Mouse (Mus musculus): Measurements from ENCODE around the gene Rcn3. TPM values are rescaled to one million over a fixed set of nuclear protein-coding genes. Genes with fewer than 3 reads are reported as not detected.
A peak's percentile ranks its signal among the peaks of the same experiment; 100 is the strongest.

Gene Rcn3
- total and polyA plus RNA-seq, 2 experiments from 2014 or later = 24.2 to 31.9 TPM

DNA sequence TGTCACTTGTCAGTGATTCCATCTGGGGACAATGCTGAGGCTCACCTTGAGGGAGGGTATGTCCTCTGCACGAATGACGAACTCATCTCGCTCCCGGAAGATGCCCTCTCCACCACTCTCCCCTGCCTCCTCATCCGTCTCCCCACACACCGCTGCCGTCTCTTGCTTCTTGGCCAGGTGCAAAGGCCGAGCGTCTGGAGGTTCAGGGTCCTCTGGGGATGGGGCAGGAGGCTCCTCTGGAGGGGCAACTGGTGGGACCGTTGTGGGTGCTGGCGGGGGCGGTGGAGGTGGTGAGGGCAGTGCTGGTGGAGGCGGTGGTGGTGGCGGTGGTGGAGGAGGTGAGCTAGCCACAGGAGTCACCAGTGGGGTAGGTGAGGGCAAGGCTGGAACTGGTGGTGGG, 48.7 kb downstream of the Rcn3 start:
- WGBS = 96% methylated on average over 14 of the region's 14 CpGs
- Histone ChIP-seq H3K4me2 (ENCODE audit: low read depth, low read length, poor library complexity, severe bottlenecking) (no peak overlapping the region), H3K27ac (ENCODE audit: low read depth, low read length) (no peak overlapping the region), H3K9ac (replicated peaks; ENCODE audit: low read length, poor library complexity, severe bottlenecking) (no peak overlapping the region), H3K9me3 (ENCODE audit: low read length) (no peaks in the 10 kb centered on the region), H3K27me3 (ENCODE audit: insufficient read depth, low read length) (no peaks in the 10 kb centered on the region), H3K4me3 (ENCODE audit: low read depth, low read length) (no peak overlapping the region), H3K4me1 (ENCODE audit: insufficient read depth, low read length) (no peaks in the 10 kb centered on the region), H3K36me3 (ENCODE audit: insufficient read depth, low read length) (peaks cover 81% of the 10 kb centered on the region)
- DNase-seq (ENCODE audit: low spot score) (no peak), ATAC-seq (ENCODE audit: low FRiP score) (no peak)
- no peak for TF ChIP-seq CTCF (IDR thresholded peaks at IDR 0.05)

DNA sequence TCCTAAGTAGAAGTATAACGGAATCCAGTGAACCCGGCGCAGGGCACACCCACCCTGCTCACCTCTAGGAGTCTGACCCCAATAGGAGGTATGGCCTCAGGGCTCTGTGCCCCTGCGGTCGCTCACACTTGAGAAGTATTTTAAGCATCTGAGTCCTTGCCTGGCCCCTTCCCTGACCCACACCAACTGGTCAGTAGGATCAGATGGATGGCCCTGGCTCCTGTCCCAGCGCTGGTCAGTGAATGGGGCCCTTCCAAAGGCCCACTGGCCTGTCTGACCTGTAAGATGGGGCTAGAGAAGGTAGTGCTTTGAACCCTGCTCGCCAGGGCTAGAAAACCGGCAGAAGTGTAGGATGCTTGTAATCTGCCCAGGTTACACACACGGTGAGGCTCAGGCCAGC, 51.2 kb downstream of the Rcn3 start:
- no peaks in the 10 kb centered on the region for H3K4me1 ChIP-seq (ENCODE audit: insufficient read depth, low read length)
- 93% methylated on average over 9 of the region's 9 CpGs for WGBS

DNA sequence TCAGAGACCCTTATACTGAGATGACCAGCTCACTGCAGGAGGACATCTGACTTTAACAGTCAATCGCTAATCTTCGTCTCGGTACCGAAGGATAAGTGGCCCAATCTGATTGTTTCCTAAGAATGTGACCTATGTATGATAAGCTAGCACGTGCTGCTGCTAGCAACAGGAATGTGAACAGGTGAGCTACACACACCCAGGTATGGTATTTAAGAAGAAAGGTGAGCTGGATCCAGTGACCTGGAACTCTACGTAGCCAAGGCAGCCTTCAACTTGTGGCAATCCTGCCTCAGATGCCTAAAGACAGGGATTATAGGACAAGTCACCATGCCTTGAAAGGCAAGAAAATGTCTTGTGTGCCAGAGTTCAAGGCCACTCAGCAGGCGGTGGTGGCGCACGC, 53.6 kb downstream of the Rcn3 start:
- WGBS = 97% methylated on average over 9 of the region's 9 CpGs
- no peak for TF ChIP-seq CTCF (IDR thresholded peaks at IDR 0.05)

More for the DNA sequence above, 51.2 kb downstream of the Rcn3 start:
- H3K9me3 ChIP-seq (ENCODE audit: low read length) = no peaks in the 10 kb centered on the region
- no peak for ATAC-seq (ENCODE audit: low FRiP score)
- no peak overlapping the region for H3K4me3 ChIP-seq (ENCODE audit: low read depth, low read length)
- H3K27ac ChIP-seq (ENCODE audit: low read depth, low read length) = no peak overlapping the region
- H3K9ac ChIP-seq (replicated peaks; ENCODE audit: low read length, poor library complexity, severe bottlenecking) = 0 out of 2 replicates have a peak overlapping the region, but pooled peaks have one; percentile 24
- no peak for DNase-seq (ENCODE audit: low spot score)
- no peaks in the 10 kb centered on the region for H3K27me3 ChIP-seq (ENCODE audit: insufficient read depth, low read length)
- no peak for TF ChIP-seq CTCF (IDR thresholded peaks at IDR 0.05)
- peaks cover 77% of the 10 kb centered on the region for H3K36me3 ChIP-seq (ENCODE audit: insufficient read depth, low read length)
- H3K4me2 ChIP-seq (ENCODE audit: low read depth, low read length, poor library complexity, severe bottlenecking) = no peak overlapping the region

DNA sequence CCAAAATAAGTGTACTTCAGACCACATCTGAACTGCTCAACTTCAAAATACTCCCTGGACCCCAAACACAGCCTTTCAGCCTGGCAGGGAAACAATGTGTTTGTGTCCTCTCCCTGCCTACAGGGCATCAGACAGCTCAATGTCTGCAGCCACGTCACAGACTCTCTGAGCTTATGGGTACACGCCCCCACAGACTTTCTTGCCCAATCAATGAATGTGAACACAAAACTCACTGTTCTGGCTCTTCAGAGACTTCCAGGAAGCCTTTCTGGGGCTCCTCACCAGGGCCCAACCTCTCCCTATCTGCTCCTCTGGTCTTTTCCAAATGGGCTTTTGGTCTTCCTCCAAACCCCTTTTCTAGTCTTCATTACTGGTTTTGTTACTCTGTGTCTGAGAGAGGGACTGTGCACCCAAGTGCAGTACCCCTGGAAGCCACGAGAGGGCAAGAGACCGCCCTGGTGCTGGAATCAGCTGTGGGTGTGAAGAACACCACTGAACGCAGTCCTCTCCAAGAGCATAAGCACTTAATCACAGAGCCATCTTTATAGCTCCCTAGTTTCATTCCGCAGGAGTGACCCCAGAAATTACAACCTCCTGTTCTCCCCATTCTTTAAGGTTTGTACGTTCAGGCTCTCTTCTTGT, 54.2 kb downstream of the Rcn3 start:
- H3K4me3 ChIP-seq (ENCODE audit: low read depth, low read length) = no peak overlapping the region
- DNase-seq (ENCODE audit: low spot score) = no peak
- no peak overlapping the region for H3K4me2 ChIP-seq (ENCODE audit: low read depth, low read length, poor library complexity, severe bottlenecking)
- ATAC-seq (ENCODE audit: low FRiP score) = no peak
- H3K9me3 ChIP-seq (ENCODE audit: low read length) = no peaks in the 10 kb centered on the region
- H3K36me3 ChIP-seq (ENCODE audit: insufficient read depth, low read length) = peaks cover 86% of the 10 kb centered on the region
- H3K27ac ChIP-seq (ENCODE audit: low read depth, low read length) = no peak overlapping the region
- no peaks in the 10 kb centered on the region for H3K4me1 ChIP-seq (ENCODE audit: insufficient read depth, low read length)
- no peaks in the 10 kb centered on the region for H3K27me3 ChIP-seq (ENCODE audit: insufficient read depth, low read length)
- 69% methylated on average over 7 of the region's 7 CpGs for WGBS
- TF ChIP-seq CTCF (IDR thresholded peaks at IDR 0.05) = peak; percentile 79
- H3K9ac ChIP-seq (replicated peaks; ENCODE audit: low read length, poor library complexity, severe bottlenecking) = no peak overlapping the region

More for the DNA sequence above, 53.6 kb downstream of the Rcn3 start:
- H3K27me3 ChIP-seq (ENCODE audit: insufficient read depth, low read length) = no peaks in the 10 kb centered on the region
- no peak overlapping the region for H3K4me2 ChIP-seq (ENCODE audit: low read depth, low read length, poor library complexity, severe bottlenecking)
- H3K4me1 ChIP-seq (ENCODE audit: insufficient read depth, low read length) = no peaks in the 10 kb centered on the region
- H3K9me3 ChIP-seq (ENCODE audit: low read length) = no peaks in the 10 kb centered on the region
- ATAC-seq (ENCODE audit: low FRiP score) (no peak), DNase-seq (ENCODE audit: low spot score) (no peak)
- H3K9ac ChIP-seq (replicated peaks; ENCODE audit: low read length, poor library complexity, severe bottlenecking) = no peak overlapping the region
- H3K36me3 ChIP-seq (ENCODE audit: insufficient read depth, low read length) = peaks cover 87% of the 10 kb centered on the region
- H3K27ac ChIP-seq (ENCODE audit: low read depth, low read length) = no peak overlapping the region
- H3K4me3 ChIP-seq (ENCODE audit: low read depth, low read length) = no peak overlapping the region

DNA sequence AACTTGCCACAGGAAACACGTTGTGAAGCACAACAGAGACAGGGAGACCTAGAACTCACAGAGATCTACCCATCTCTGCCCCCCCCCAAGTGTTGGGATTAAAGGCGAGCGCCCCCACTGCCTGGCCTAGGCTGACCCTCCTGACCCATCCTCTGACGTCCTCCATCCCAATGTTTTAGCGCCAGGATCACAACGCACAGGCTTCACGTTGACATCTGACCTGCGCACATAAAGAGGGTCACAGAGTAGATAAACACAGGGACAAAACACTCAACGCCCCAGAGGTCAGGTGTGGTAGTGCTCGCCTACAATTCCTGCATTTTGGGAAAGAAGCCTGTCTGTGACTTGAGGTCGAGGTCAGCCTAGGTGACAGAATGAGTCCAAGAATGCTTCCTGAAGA, 55.3 kb downstream of the Rcn3 start:
- WGBS = 90% methylated on average over 11 of the region's 11 CpGs

DNA sequence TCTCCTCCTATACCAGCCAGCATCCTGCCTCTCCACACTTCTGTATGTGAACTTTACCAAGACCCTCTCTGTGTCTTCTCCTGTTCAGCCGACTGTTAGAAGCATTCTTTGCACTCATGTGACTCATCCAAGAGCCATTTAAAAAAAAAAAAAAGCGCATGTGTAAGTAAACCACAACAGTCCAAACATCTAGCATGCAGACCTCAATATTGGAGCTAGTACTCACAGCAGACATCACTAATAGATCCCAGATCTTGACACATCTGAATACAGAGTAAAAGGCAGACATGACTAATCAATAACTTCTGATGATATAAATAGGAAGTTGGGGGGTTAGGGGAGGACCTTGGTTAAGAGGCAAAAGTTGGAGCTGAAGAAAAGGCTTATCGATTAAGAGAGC, 56.4 kb downstream of the Rcn3 start:
- no peak overlapping the region for H3K9ac ChIP-seq (replicated peaks; ENCODE audit: low read length, poor library complexity, severe bottlenecking)
- TF ChIP-seq CTCF (IDR thresholded peaks at IDR 0.05) = no peak
- H3K27me3 ChIP-seq (ENCODE audit: insufficient read depth, low read length) = no peaks in the 10 kb centered on the region
- H3K9me3 ChIP-seq (ENCODE audit: low read length) = no peaks in the 10 kb centered on the region
- H3K4me1 ChIP-seq (ENCODE audit: insufficient read depth, low read length) = no peaks in the 10 kb centered on the region
- H3K4me2 ChIP-seq (ENCODE audit: low read depth, low read length, poor library complexity, severe bottlenecking) = no peak overlapping the region
- peaks cover 82% of the 10 kb centered on the region for H3K36me3 ChIP-seq (ENCODE audit: insufficient read depth, low read length)
- H3K4me3 ChIP-seq (ENCODE audit: low read depth, low read length) = no peak overlapping the region
- DNase-seq (ENCODE audit: low spot score) (no peak), ATAC-seq (ENCODE audit: low FRiP score) (no peak)
- WGBS = 94% methylated on average over 3 of the region's 3 CpGs
- H3K27ac ChIP-seq (ENCODE audit: low read depth, low read length) = no peak overlapping the region

More for the DNA sequence above, 55.3 kb downstream of the Rcn3 start:
- no peak overlapping the region for H3K9ac ChIP-seq (replicated peaks; ENCODE audit: low read length, poor library complexity, severe bottlenecking)
- H3K9me3 ChIP-seq (ENCODE audit: low read length) = no peaks in the 10 kb centered on the region
- no peak for ATAC-seq (ENCODE audit: low FRiP score)
- TF ChIP-seq CTCF (IDR thresholded peaks at IDR 0.05) = no peak
- H3K4me1 ChIP-seq (ENCODE audit: insufficient read depth, low read length) = no peaks in the 10 kb centered on the region
- H3K36me3 ChIP-seq (ENCODE audit: insufficient read depth, low read length) = peaks cover 82% of the 10 kb centered on the region
- no peak for DNase-seq (ENCODE audit: low spot score)
- no peak overlapping the region for H3K4me3 ChIP-seq (ENCODE audit: low read depth, low read length)
- H3K27ac ChIP-seq (ENCODE audit: low read depth, low read length) = no peak overlapping the region
- H3K27me3 ChIP-seq (ENCODE audit: insufficient read depth, low read length) = no peaks in the 10 kb centered on the region
- H3K4me2 ChIP-seq (ENCODE audit: low read depth, low read length, poor library complexity, severe bottlenecking) = no peak overlapping the region
